In the genomic region with DNA sequence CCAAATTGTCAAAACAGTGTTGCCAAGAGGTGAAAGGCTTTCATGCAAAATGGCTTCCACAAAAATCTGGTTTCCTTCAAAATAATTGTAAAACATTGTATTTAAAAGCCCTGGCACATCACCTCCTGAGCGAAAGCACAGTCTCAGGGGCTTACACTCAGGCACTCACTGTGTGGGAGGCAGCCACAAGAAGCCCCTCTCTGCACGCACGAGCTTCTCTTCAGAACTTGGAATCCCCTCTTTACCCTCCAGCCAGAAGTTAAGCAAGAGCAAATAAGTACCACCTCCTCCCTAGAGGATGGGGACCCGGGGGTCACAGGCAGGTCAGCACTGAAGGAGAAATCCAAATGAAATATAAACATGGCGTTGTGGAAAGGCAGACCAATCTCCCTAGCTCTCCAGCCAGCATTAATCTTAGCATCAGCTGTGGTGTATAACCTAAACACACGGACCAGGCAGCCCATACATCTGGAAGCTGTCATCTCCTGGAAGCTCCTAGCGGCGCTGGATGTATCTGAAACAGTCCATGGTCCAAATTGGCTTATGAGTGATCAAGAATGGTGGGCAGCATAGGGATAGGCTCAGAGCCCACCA, we compare ENCODE assay signal across 9 mouse cellular contexts. TPM values are rescaled to one million over a fixed set of nuclear protein-coding genes. Genes with fewer than 3 reads are reported as not detected.
DNase-seq lines count a peak whose midpoint lies in the region; ATAC-seq and TF ChIP-seq lines count a peak whose summit lies in the region.
"Had no signal": no experiment of that assay in that cellular context is flagged by ENCODE, and none has a peak within 500 bp of the region (broad histone marks: within the 10 kb centered on the region; RNA-seq: fewer than 3 reads in every experiment).

No protein-coding gene starts in this region.

- TF ChIP-seq CTCF in midbrain, postnatal 0 days (IDR thresholded peaks at IDR 0.05): no peak

- DNase-seq in heart, embryonic 10.5 days (ENCODE audit: low spot score): no peak
- DNase-seq in heart, postnatal 10 days: no peak
- DNase-seq in midbrain, embryonic 11.5 days (ENCODE audit: low spot score, missing footprints): peak; percentile 83
- no peak for DNase-seq in midbrain, postnatal 0 days (ENCODE audit: low spot score)
- no peak for DNase-seq in cerebellum, adult 9-11 months
- DNase-seq in layer of hippocampus, postnatal 25 days (ENCODE audit: extremely low spot score in 1 of 2, low spot score in 1 of 2): no peak
- DNase-seq: B cell, adult 2 months had no signal

- peak overlapping the region; percentile 50; the same call in 1 of the 2 replicates for H3K27ac ChIP-seq in heart, embryonic 10.5 days
- peak overlapping the region; percentile 25; the same call in 1 of the 2 replicates for H3K27ac ChIP-seq in midbrain, embryonic 11.5 days (ENCODE audit: low read depth, low read length)
- H3K27ac ChIP-seq in midbrain, postnatal 0 days (ENCODE audit: low read depth, low read length): no peak overlapping the region
- peak overlapping the region; percentile 13; the same call in 1 of the 2 replicates for H3K27ac ChIP-seq in limb, embryonic 15.5 days

- peaks cover 3% of the 10 kb centered on the region; the same call in 1 of the 2 replicates for H3K36me3 ChIP-seq in heart, embryonic 10.5 days
- H3K36me3 ChIP-seq in midbrain, embryonic 11.5 days (ENCODE audit: control insufficient read depth, insufficient read depth, low read length): no peaks in the 10 kb centered on the region
- H3K36me3 ChIP-seq in midbrain, postnatal 0 days (ENCODE audit: insufficient read depth, low read length): no peaks in the 10 kb centered on the region
- 0 out of 2 replicates have a peak, but pooled peaks cover 4% of the 10 kb centered on the region for H3K36me3 ChIP-seq in limb, embryonic 15.5 days

- H3K4me1 ChIP-seq in heart, embryonic 10.5 days: peaks cover 71% of the 10 kb centered on the region
- H3K4me1 ChIP-seq in midbrain, embryonic 11.5 days (ENCODE audit: control insufficient read depth, insufficient read depth, low read length): peaks cover 75% of the 10 kb centered on the region
- H3K4me1 ChIP-seq in midbrain, postnatal 0 days (ENCODE audit: insufficient read depth, low read length): peaks cover 5% of the 10 kb centered on the region; the same call in 1 of the 2 replicates
- H3K4me1 ChIP-seq in limb, embryonic 15.5 days: peaks cover 60% of the 10 kb centered on the region

- H3K27me3 ChIP-seq in heart, embryonic 10.5 days (ENCODE audit: insufficient read depth, poor library complexity, severe bottlenecking): no peaks in the 10 kb centered on the region
- 0 out of 2 replicates have a peak, but pooled peaks cover 2% of the 10 kb centered on the region for H3K27me3 ChIP-seq in midbrain, embryonic 11.5 days (ENCODE audit: control insufficient read depth, insufficient read depth, low read length)
- H3K27me3 ChIP-seq in midbrain, postnatal 0 days (ENCODE audit: insufficient read depth, low read length): no peaks in the 10 kb centered on the region
- H3K27me3 ChIP-seq in limb, embryonic 15.5 days: no peaks in the 10 kb centered on the region

- WGBS in heart, embryonic 10.5 days: 29% methylated on average over 8 of the region's 8 CpGs
- 37% methylated on average over 8 of the region's 8 CpGs for WGBS in midbrain, embryonic 11.5 days
- WGBS in midbrain, postnatal 0 days: 48% methylated on average over 8 of the region's 8 CpGs
- WGBS in limb, embryonic 15.5 days: 24% methylated on average over 8 of the region's 8 CpGs

- intact Hi-C loops in heart, postnatal 10 days (cut with DNase I): no loop called here

- peak overlapping the region; percentile 34 for H3K4me3 ChIP-seq in heart, embryonic 10.5 days
- 0 out of 2 replicates have a peak overlapping the region, but pooled peaks have one; percentile 5 for H3K4me3 ChIP-seq in midbrain, embryonic 11.5 days (ENCODE audit: low read depth, low read length)
- H3K4me3 ChIP-seq in midbrain, postnatal 0 days (ENCODE audit: low read depth, low read length): no peak overlapping the region
- 0 out of 2 replicates have a peak overlapping the region, but pooled peaks have one; percentile 9 for H3K4me3 ChIP-seq in limb, embryonic 15.5 days

- peak overlapping the region; percentile 34 for H3K4me2 ChIP-seq in midbrain, embryonic 11.5 days
- H3K4me2 ChIP-seq in midbrain, postnatal 0 days (ENCODE audit: low read depth, low read length, poor library complexity, severe bottlenecking): no peak overlapping the region
- H3K4me2 ChIP-seq in limb, embryonic 15.5 days: peak overlapping the region; percentile 31

- H3K9ac ChIP-seq in midbrain, embryonic 11.5 days (ENCODE audit: low read length): peak overlapping the region; percentile 17; the same call in 1 of the 2 replicates
- H3K9ac ChIP-seq in midbrain, postnatal 0 days (replicated peaks; ENCODE audit: low read length, poor library complexity, severe bottlenecking): no peak overlapping the region
- H3K9ac ChIP-seq in limb, embryonic 15.5 days: no peak overlapping the region

- no peaks in the 10 kb centered on the region for H3K9me3 ChIP-seq in heart, embryonic 10.5 days
- no peaks in the 10 kb centered on the region for H3K9me3 ChIP-seq in midbrain, embryonic 11.5 days (ENCODE audit: control insufficient read depth, low read length)
- no peaks in the 10 kb centered on the region for H3K9me3 ChIP-seq in midbrain, postnatal 0 days (ENCODE audit: low read length)
- H3K9me3 ChIP-seq in limb, embryonic 15.5 days: no peaks in the 10 kb centered on the region

- no peak for ATAC-seq in midbrain, embryonic 11.5 days (ENCODE audit: low FRiP score)
- ATAC-seq in midbrain, postnatal 0 days (ENCODE audit: low FRiP score): no peak
- no peak for ATAC-seq in limb, embryonic 15.5 days (ENCODE audit: insufficient number of reproducible peaks, low FRiP score, low TSS enrichment, low read depth)
- no peak for ATAC-seq in megakaryocyte, adult 5-6 weeks (ENCODE audit: poor library complexity, severe bottlenecking)

RNA-seq across cellular contexts. Expression of a gene that starts 15.0 kb away (rescaled TPM):
- polyA plus RNA-seq in heart, embryonic 10.5 days (2016; fragmentation: Nextera tagmentation; extraction: Ambion mirVana): 8.1 and 16.9 TPM in 2 replicates
- total RNA-seq in heart, postnatal 10 days (2021): 10 to 100 TPM; 16.3 to 20.3 TPM
- polyA plus RNA-seq in midbrain, embryonic 11.5 days (2014; fragmentation: Nextera tagmentation; extraction: Ambion mirVana): 22.6 and 22.9 TPM in 2 replicates
- total RNA-seq in midbrain, postnatal 0 days (2014; rRNA removed): 27.8 and 29.9 TPM in 2 replicates
- polyA plus RNA-seq in midbrain, postnatal 0 days (2015; fragmentation: Nextera tagmentation; extraction: Ambion mirVana): 6.8 and 7.9 TPM in 2 replicates
- polyA plus RNA-seq in limb, embryonic 15.5 days (2015; fragmentation: Nextera tagmentation; extraction: Ambion mirVana): 17.4 and 19.5 TPM in 2 replicates
- total RNA-seq in megakaryocyte, adult 5-6 weeks (2015): 3.1 and 3.6 TPM in 2 replicates
- 2.3 and 2.5 TPM in 2 replicates for total RNA-seq in megakaryocyte, adult 5-6 weeks (2017)
- total RNA-seq in layer of hippocampus, postnatal 25 days (2021): 10 to 100 TPM; 39.9 to 47.9 TPM
